Comparison of ENCODE assay signal across 25 mouse cellular contexts in the genomic region with DNA sequence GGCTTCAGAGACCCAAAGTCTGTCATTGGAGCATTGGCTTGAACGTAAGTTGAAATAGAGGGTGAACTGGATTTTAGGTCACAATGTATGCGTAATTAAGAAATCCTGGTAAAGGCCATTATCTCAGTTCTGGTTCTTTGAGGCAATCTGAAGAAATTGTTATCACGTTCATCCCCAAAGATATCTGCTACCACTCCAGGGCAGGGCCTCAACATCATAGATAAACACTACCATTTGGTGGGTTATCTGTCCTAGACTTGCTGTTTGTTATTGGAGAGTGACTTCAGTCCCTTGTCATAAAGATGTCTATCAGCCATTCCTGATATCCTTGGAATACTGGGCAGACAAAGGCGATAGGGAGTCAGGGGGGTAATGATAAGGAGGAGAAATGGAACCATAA. TPM values are rescaled to one million over a fixed set of nuclear protein-coding genes. Genes with fewer than 3 reads are reported as not detected.
DNase-seq lines count a peak whose midpoint lies in the region; ATAC-seq and TF ChIP-seq lines count a peak whose summit lies in the region.
"Had no signal": no experiment of that assay in that cellular context is flagged by ENCODE, and none has a peak within 500 bp of the region (broad histone marks: within the 10 kb centered on the region; RNA-seq: fewer than 3 reads in every experiment).

No protein-coding gene starts in this region.

- TF ChIP-seq EP300 in CH12.LX (IDR thresholded peaks at IDR 0.05; ENCODE audit: low read length): no peak
- TF ChIP-seq EP300 in MEL (IDR thresholded peaks at IDR 0.05; ENCODE audit: low read depth in 1 of 2, low read length in 2 of 2): peak; percentile 32 to 61; a peak in 3 of 4 replicates

- peaks cover 5% of the 10 kb centered on the region for H3K9me3 ChIP-seq in CH12.LX (replicated peaks; ENCODE audit: low read length)
- no peaks in the 10 kb centered on the region for H3K9me3 ChIP-seq in MEL (replicated peaks; ENCODE audit: insufficient read depth, low read length)
- peaks cover 14% of the 10 kb centered on the region; the same call in 1 of the 2 replicates for H3K9me3 ChIP-seq in hindbrain, embryonic 10.5 days
- no peaks in the 10 kb centered on the region; the same call in 1 of the 2 replicates for H3K9me3 ChIP-seq in midbrain, embryonic 13.5 days

- TF ChIP-seq RAD21 in CH12.LX (IDR thresholded peaks at IDR 0.05; ENCODE audit: low read depth, low read length): no peak
- TF ChIP-seq RAD21 in MEL (IDR thresholded peaks at IDR 0.05; ENCODE audit: low read depth, low read length): no peak

- H3K27me3 ChIP-seq in CH12.LX (replicated peaks) (no peaks in the 10 kb centered on the region), MEL (ENCODE audit: control insufficient read depth in 1 of 2, insufficient read depth in 2 of 2, low read length in 2 of 2) (no peaks in the 10 kb centered on the region)
- H3K27me3 ChIP-seq in hindbrain, embryonic 10.5 days (ENCODE audit: insufficient read depth, poor library complexity, severe bottlenecking): no peaks in the 10 kb centered on the region
- no peaks in the 10 kb centered on the region for H3K27me3 ChIP-seq in midbrain, embryonic 13.5 days

- H3K79me2 ChIP-seq in CH12.LX (replicated peaks; ENCODE audit: control insufficient read depth, extremely low read depth, insufficient read depth, poor library complexity, severe bottlenecking): no peaks in the 10 kb centered on the region
- no peaks in the 10 kb centered on the region for H3K79me2 ChIP-seq in MEL (ENCODE audit: control insufficient read depth, insufficient read depth, low read length, poor library complexity)

- no peak overlapping the region for H3K4me2 ChIP-seq in CH12.LX (ENCODE audit: insufficient read depth, low read depth, poor library complexity, severe bottlenecking)
- no peak overlapping the region for H3K4me2 ChIP-seq in midbrain, embryonic 13.5 days (replicated peaks)

- in situ Hi-C loops in CH12.LX (cut with MboI; ENCODE audit: low pct_ligation_motif_present, low pct_unique_long_range_greater_than_20kb, low sequenced_read_pairs): no loop called here

- no peak for TF ChIP-seq CTCF in CH12.LX (conservative IDR thresholded peaks at IDR 0.05 in 1 of 2, IDR thresholded peaks at IDR 0.05 in 1 of 2; ENCODE audit: low read depth in 2 of 2, low read length in 2 of 2)
- TF ChIP-seq CTCF in MEL (IDR thresholded peaks at IDR 0.05 in 2 of 3, conservative IDR thresholded peaks at IDR 0.05 in 1 of 3; ENCODE audit: control insufficient read depth in 1 of 3, insufficient read depth in 1 of 3, low read depth in 2 of 3, low read length in 3 of 3, poor library complexity in 1 of 3, severe bottlenecking in 1 of 3): no peak

- peaks cover 42 to 87% of the 10 kb centered on the region in 2 experiments for H3K4me1 ChIP-seq in CH12.LX (ENCODE audit: control insufficient read depth in 1 of 2, insufficient read depth in 2 of 2)
- peaks cover 19 to 32% of the 10 kb centered on the region in 2 experiments for H3K4me1 ChIP-seq in MEL (ENCODE audit: control insufficient read depth in 1 of 2, insufficient read depth in 2 of 2, low read length in 2 of 2)
- H3K4me1 ChIP-seq in hindbrain, embryonic 10.5 days (replicated peaks): no peaks in the 10 kb centered on the region
- no peaks in the 10 kb centered on the region for H3K4me1 ChIP-seq in midbrain, embryonic 13.5 days (replicated peaks)

- no peak overlapping the region for H3K9ac ChIP-seq in CH12.LX (ENCODE audit: insufficient read depth, low read depth)
- H3K9ac ChIP-seq in MEL (ENCODE audit: control insufficient read depth, low read depth, low read length, poor library complexity, severe bottlenecking): no peak overlapping the region
- no peak overlapping the region for H3K9ac ChIP-seq in midbrain, embryonic 13.5 days (replicated peaks)

- ATAC-seq in midbrain, embryonic 13.5 days: no peak
- ATAC-seq: activated CD4-positive, CD25-positive, alpha-beta regulatory T cell, adult 4 months; CD4-positive, CD25-positive, alpha-beta regulatory T cell, adult 4 months; Patski had no signal

- DNase-seq in CH12.LX (ENCODE audit: extremely low read depth) (no peak), MEL (ENCODE audit: low read depth, low spot score) (no peak)
- no peak for DNase-seq in hindbrain, embryonic 10.5 days (ENCODE audit: low spot score)
- DNase-seq: adrenal gland, adult 2 months; adrenal gland, adult 8-10 months; adrenal gland, postnatal 10 days; adrenal gland, postnatal 14 days; adrenal gland, postnatal 25 days; adrenal gland, postnatal 36 days; B cell, adult 2 months; cerebellum, adult 11 months; cerebellum, adult 11-12 months; cerebellum, adult 18-20 months; cerebellum, adult 2 months; cerebellum, adult 8-10 months had no signal

- H3K27ac ChIP-seq in CH12.LX (ENCODE audit: insufficient read depth, low read depth) (peak overlapping the region; percentile 63; the same call in 1 of the 2 replicates), MEL (ENCODE audit: control insufficient read depth, low read depth, low read length) (no peak overlapping the region)
- no peak overlapping the region for H3K27ac ChIP-seq in hindbrain, embryonic 10.5 days
- no peak overlapping the region for H3K27ac ChIP-seq in midbrain, embryonic 13.5 days

- H3K4me3 ChIP-seq in CH12.LX (replicated peaks in 1 of 3; ENCODE audit: low read depth in 2 of 3, low read length in 2 of 3, poor library complexity in 1 of 3) (no peak overlapping the region), MEL (ENCODE audit: control insufficient read depth in 1 of 2, insufficient read depth in 1 of 2, low read depth in 2 of 2, low read length in 2 of 2) (no peak overlapping the region)
- H3K4me3 ChIP-seq in hindbrain, embryonic 10.5 days: no peak overlapping the region
- no peak overlapping the region for H3K4me3 ChIP-seq in midbrain, embryonic 13.5 days (replicated peaks)

- WGBS in hindbrain, embryonic 10.5 days: 85% methylated on average over 4 of the region's 4 CpGs
- 86% methylated on average over 4 of the region's 4 CpGs for WGBS in midbrain, embryonic 13.5 days

- no peaks in the 10 kb centered on the region for H3K36me3 ChIP-seq in CH12.LX (replicated peaks in 1 of 2; ENCODE audit: control insufficient read depth in 1 of 2, insufficient read depth in 1 of 2, low read length in 1 of 2)
- H3K36me3 ChIP-seq in MEL (ENCODE audit: control insufficient read depth in 1 of 2, insufficient read depth in 2 of 2, low read length in 2 of 2): peaks cover 0 to 24% of the 10 kb centered on the region in 2 experiments; a peak in 2 of 4 replicates
- no peaks in the 10 kb centered on the region for H3K36me3 ChIP-seq in hindbrain, embryonic 10.5 days
- no peaks in the 10 kb centered on the region for H3K36me3 ChIP-seq in midbrain, embryonic 13.5 days
- H3K36me3 ChIP-seq: G1E had no signal

- TF ChIP-seq POLR2A in CH12.LX (IDR thresholded peaks at IDR 0.05; ENCODE audit: low read depth, low read length) (no peak), MEL (IDR thresholded peaks at IDR 0.05; ENCODE audit: control insufficient read depth in 1 of 2, insufficient read depth in 1 of 2, low read depth in 1 of 2, low read length in 2 of 2, poor library complexity in 1 of 2) (no peak)

- dilution Hi-C loops in CH12.LX (cut with MboI; ENCODE audit: extremely low pct_ligation_motif_present, extremely low pct_unique_long_range_greater_than_20kb, low sequenced_read_pairs): no loop called here

TF ChIP-seq in CH12.LX, 34 proteins besides CTCF, POLR2A, EP300 and RAD21 (continues in another document):
- TF ChIP-seq GABPA (IDR thresholded peaks at IDR 0.05; ENCODE audit: insufficient replicate concordance, low read depth, low read length) (no peak), CHD2 (IDR thresholded peaks at IDR 0.05; ENCODE audit: low read length) (no peak), ZNF384 (IDR thresholded peaks at IDR 0.05; ENCODE audit: low read depth, low read length) (no peak), HCFC1 (IDR thresholded peaks at IDR 0.05; ENCODE audit: low read depth, low read length) (no peak), POLR2AphosphoS2 (IDR thresholded peaks at IDR 0.05; ENCODE audit: low read depth, low read length) (no peak)

TF ChIP-seq in MEL, 35 proteins besides CTCF, POLR2A, EP300 and RAD21 (continues in another document):
- peak; percentile 74; the same call in 1 of the 2 replicates for TF ChIP-seq TCF12 (IDR thresholded peaks at IDR 0.05; ENCODE audit: low read depth, low read length)
- no peak for TF ChIP-seq ELF1 (IDR thresholded peaks at IDR 0.05; ENCODE audit: low read depth, low read length)
- peak; percentile 68 for TF ChIP-seq GATA1 (IDR thresholded peaks at IDR 0.05; ENCODE audit: low read depth, low read length)
- TF ChIP-seq RCOR1 (IDR thresholded peaks at IDR 0.05; ENCODE audit: low read depth, low read length): peak; percentile 65; the same call in 1 of the 2 replicates
- TF ChIP-seq MYB (IDR thresholded peaks at IDR 0.05; ENCODE audit: low read depth, low read length): no peak
- TF ChIP-seq JUND (IDR thresholded peaks at IDR 0.05; ENCODE audit: low read depth, low read length): no peak

RNA-seq across cellular contexts. Expression of a gene that starts 7.6 kb away (rescaled TPM):
- total RNA-seq in CH12.LX (2012; rRNA removed) (94.7 and 96.9 TPM in 2 replicates), CH12.LX (2014; rRNA removed) (74.1 and 74.9 TPM in 2 replicates), MEL (2012; rRNA removed) (3.2 and 7.9 TPM in 2 replicates)
- polyA plus RNA-seq in CH12.LX (2012; ENCODE audit: insufficient read length, low read depth) (204 and 222 TPM in 2 replicates), MEL (2012; ENCODE audit: insufficient read depth in 1 of 2, insufficient read length in 2 of 2, low read depth in 1 of 2, low replicate concordance in 2 of 2, missing spikeins in 1 of 2) (1 to 10 TPM in 1 of 2 experiments, not detected in 1; 2.8 TPM)
- 12.4 and 18.2 TPM in 2 replicates for polyA plus RNA-seq in hindbrain, embryonic 10.5 days (2016; fragmentation: Nextera tagmentation; extraction: Ambion mirVana)
- 35.1 and 36.1 TPM in 2 replicates for polyA plus RNA-seq in midbrain, embryonic 13.5 days (2015; fragmentation: Nextera tagmentation; extraction: Ambion mirVana)
- polyA plus RNA-seq: activated CD4-positive, CD25-positive, alpha-beta regulatory T cell, adult 4 months; CD4-positive, CD25-positive, alpha-beta regulatory T cell, adult 4 months; G1E had no signal

RNA-seq across cellular contexts. Expression of a gene that starts 28.9 kb away (rescaled TPM):
- total RNA-seq in CH12.LX (2012; rRNA removed) (2.7 and 4.8 TPM in 2 replicates), CH12.LX (2014; rRNA removed) (1.5 and 1.9 TPM in 2 replicates), MEL (2012; rRNA removed) (not detected in 2 replicates)
- polyA plus RNA-seq in CH12.LX (2012; ENCODE audit: insufficient read length, low read depth) (1.3 and 3.5 TPM in 2 replicates), MEL (2012; ENCODE audit: insufficient read depth in 1 of 2, insufficient read length in 2 of 2, low read depth in 1 of 2, low replicate concordance in 2 of 2, missing spikeins in 1 of 2) (not detected)
- not detected in 2 replicates for polyA plus RNA-seq in hindbrain, embryonic 10.5 days (2016; fragmentation: Nextera tagmentation; extraction: Ambion mirVana)
- not detected in 2 replicates for polyA plus RNA-seq in midbrain, embryonic 13.5 days (2015; fragmentation: Nextera tagmentation; extraction: Ambion mirVana)
- total RNA-seq: adrenal gland, adult 18-20 months; adrenal gland, adult 2 months; adrenal gland, adult 8-10 months; adrenal gland, postnatal 10 days; adrenal gland, postnatal 14 days; adrenal gland, postnatal 25 days; adrenal gland, postnatal 36 days; adrenal gland, postnatal 4 days; ES-E14 had no signal
- polyA plus RNA-seq: activated CD4-positive, CD25-positive, alpha-beta regulatory T cell, adult 4 months; adrenal gland, adult 2 months; brain, embryonic 14.5 days; C2C12; CD4-positive, CD25-positive, alpha-beta regulatory T cell, adult 4 months; cerebellum, adult 2 months; G1E; Patski had no signal

RNA-seq across cellular contexts. Expression of a gene that starts 46.5 kb away (rescaled TPM):
- total RNA-seq in CH12.LX (2012; rRNA removed) (1.9 and 2.6 TPM in 2 replicates), CH12.LX (2014; rRNA removed) (1.4 and 2.4 TPM in 2 replicates), MEL (2012; rRNA removed) (not detected in 2 replicates)
- polyA plus RNA-seq in CH12.LX (2012; ENCODE audit: insufficient read length, low read depth) (0.79 and 0.83 TPM in 2 replicates), MEL (2012; ENCODE audit: insufficient read depth in 1 of 2, insufficient read length in 2 of 2, low read depth in 1 of 2, low replicate concordance in 2 of 2, missing spikeins in 1 of 2) (under 1 TPM in 1 of 2 experiments, not detected in 1; 0.15 TPM)
- not detected in 2 replicates for polyA plus RNA-seq in hindbrain, embryonic 10.5 days (2016; fragmentation: Nextera tagmentation; extraction: Ambion mirVana)
- not detected in 2 replicates for polyA plus RNA-seq in midbrain, embryonic 13.5 days (2015; fragmentation: Nextera tagmentation; extraction: Ambion mirVana)
- total RNA-seq: adrenal gland, adult 18-20 months; adrenal gland, adult 2 months; adrenal gland, adult 8-10 months; adrenal gland, postnatal 10 days; adrenal gland, postnatal 14 days; adrenal gland, postnatal 25 days; adrenal gland, postnatal 36 days; adrenal gland, postnatal 4 days; ES-E14 had no signal
- polyA plus RNA-seq: adrenal gland, adult 2 months; brain, embryonic 14.5 days; C2C12; cerebellum, adult 2 months; G1E had no signal
